Mouse (Mus musculus) midbrain, postnatal 0 days (tissue): ENCODE data around the gene Rcor1. TPM values are rescaled to one million over a fixed set of nuclear protein-coding genes. Genes with fewer than 3 reads are reported as not detected.

Source experiments
- ATAC-seq: fragments of 200-750 bp; cut with Nextera tagmentation; 2 replicates; pipeline ENCODE4 v1.8.0; 2017; ENCODE audit warnings: moderate number of reproducible peaks, mild to moderate bottlenecking, moderate TSS enrichment, moderate library complexity; ENCODE audit not compliant: low FRiP score
- DNase-seq: peaks from one replicate; pipeline ENCODE4 v3.0.0-alpha.2; 2015; ENCODE audit warnings: low spot score
- H3K27ac ChIP-seq: fragments of 300-500 bp; sonication (generic); 2 replicates; pipeline ENCODE4 v1.5.1; 2014; ENCODE audit warnings: low read depth, mild to moderate bottlenecking, low read length, mixed read lengths
- H3K27me3 ChIP-seq: fragments of 300-500 bp; sonication (generic); 2 replicates; pipeline ENCODE4 v1.6.1; 2014; ENCODE audit warnings: low read length, control low read depth, mixed read lengths; ENCODE audit not compliant: insufficient read depth
- H3K36me3 ChIP-seq: fragments of 300-500 bp; sonication (generic); 2 replicates; pipeline ENCODE4 v1.6.1; 2014; ENCODE audit warnings: low read length, control low read depth, mixed read lengths; ENCODE audit not compliant: insufficient read depth
- H3K4me1 ChIP-seq: fragments of 300-500 bp; sonication (generic); 2 replicates; pipeline ENCODE4 v1.6.1; 2014; ENCODE audit warnings: mild to moderate bottlenecking, control low read depth, antibody characterized with exemption, low read length, mixed read lengths; ENCODE audit not compliant: insufficient read depth
- H3K4me2 ChIP-seq: fragments of 300-500 bp; sonication (generic); 2 replicates; pipeline ENCODE4 v1.6.1; 2014; ENCODE audit warnings: low read depth, mild to moderate bottlenecking, low read length, mixed read lengths; ENCODE audit not compliant: poor library complexity, severe bottlenecking
- H3K4me3 ChIP-seq: fragments of 300-500 bp; sonication (generic); 2 replicates; pipeline ENCODE4 v1.5.1; 2014; ENCODE audit warnings: low read depth, mild to moderate bottlenecking, low read length, moderate library complexity
- H3K9ac ChIP-seq: fragments of 300-500 bp; sonication (generic); replicated peaks from 2 replicates; pipeline ENCODE4 v1.6.1; 2014; ENCODE audit warnings: mild to moderate bottlenecking, low read length, moderate library complexity, mixed read lengths; ENCODE audit not compliant: poor library complexity, severe bottlenecking
- H3K9me3 ChIP-seq: fragments of 300-500 bp; sonication (generic); 2 replicates; pipeline ENCODE4 v1.6.1; 2016; ENCODE audit warnings: low read length, control low read depth
- CTCF ChIP-seq: IDR thresholded peaks from 2 replicates; pipeline ENCODE4 v1.5.1; 2016; ENCODE audit warnings: antibody characterized with exemption, mild to moderate bottlenecking
- WGBS: fragments of 180-500 bp; shearing (Covaris S2); extraction: QIAGEN DNeasy Blood & Tissue Kit; methylation state at CpG from one replicate; pipeline ENCODE4 v1.1.7; 2014; 5-methylcytosine and 5-hydroxymethylcytosine counted together
- polyA plus RNA-seq: library from polyadenylated mRNA; unstranded; fragments of >200 nt; fragmentation: Nextera tagmentation; extraction: Ambion mirVana; gene quantifications from 2 replicates; pipeline ENCODE4 v1.2.1, GENCODE M21; 2015
- total RNA-seq: library from RNA; depleted of rRNA; stranded (reverse); fragments of >200 nt; gene quantifications from 2 replicates; pipeline ENCODE4 v1.2.3, GENCODE M21; 2014

Gene Rcor1
- total and polyA plus RNA-seq, 2 experiments from 2014 or later: 2.7 to 14.9 TPM

DNA sequence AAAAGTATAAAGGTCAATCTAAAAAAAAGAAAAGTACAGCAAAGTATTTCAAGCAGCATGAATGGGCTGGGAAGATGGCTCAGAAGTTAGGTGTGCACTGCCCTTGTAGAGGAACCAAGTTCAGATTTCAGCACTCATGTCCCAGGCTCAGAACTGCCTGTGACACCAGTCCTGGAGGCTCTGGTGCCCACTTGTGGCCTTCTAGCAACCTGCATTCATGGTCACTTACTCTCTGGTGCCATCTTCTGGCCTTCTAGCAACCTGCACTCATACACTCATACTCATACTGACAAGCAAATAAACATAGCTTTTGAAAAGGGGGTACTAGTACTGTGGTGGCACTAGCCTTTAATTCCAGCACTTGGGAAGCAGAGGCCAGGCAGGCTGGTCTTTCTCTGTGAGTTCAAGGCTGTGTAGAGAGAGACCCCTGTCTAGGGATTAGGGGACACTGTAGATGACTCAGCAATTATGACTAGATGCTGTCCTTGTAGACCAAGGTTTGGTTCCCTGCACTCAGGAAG, 83.2 kb downstream of the Rcor1 start:
- no peaks in the 10 kb centered on the region for H3K9me3 ChIP-seq
- H3K4me3 ChIP-seq: no peak overlapping the region
- peaks cover 10% of the 10 kb centered on the region; the same call in 1 of the 2 replicates for H3K4me1 ChIP-seq
- H3K4me2 ChIP-seq: no peak overlapping the region
- TF ChIP-seq CTCF: peak; percentile 57
- no peak overlapping the region for H3K27ac ChIP-seq
- DNase-seq (no peak), ATAC-seq (no peak)
- H3K36me3 ChIP-seq: peaks cover 3% of the 10 kb centered on the region; the same call in 1 of the 2 replicates
- H3K9ac ChIP-seq: no peak overlapping the region
- H3K27me3 ChIP-seq: no peaks in the 10 kb centered on the region

- no peak overlapping the region for H3K4me2 ChIP-seq
- no peak for ATAC-seq
- H3K27ac ChIP-seq: 0 out of 2 replicates have a peak overlapping the region, but pooled peaks have one; percentile 18
- no peak overlapping the region for H3K4me3 ChIP-seq
- no peaks in the 10 kb centered on the region; the same call in 1 of the 2 replicates for H3K36me3 ChIP-seq
- 51% methylated on average over 14 of the region's 14 CpGs for WGBS
- peaks cover 10% of the 10 kb centered on the region; the same call in 1 of the 2 replicates for H3K4me1 ChIP-seq
- no peak for TF ChIP-seq CTCF
- no peaks in the 10 kb centered on the region for H3K27me3 ChIP-seq
- no peaks in the 10 kb centered on the region for H3K9me3 ChIP-seq
- peak; percentile 62 for DNase-seq
- H3K9ac ChIP-seq: no peak overlapping the region
Measured at GRCm38 (mm10) chr12:111124601-111125260, 85.6 kb downstream of the Rcor1 start.

DNA sequence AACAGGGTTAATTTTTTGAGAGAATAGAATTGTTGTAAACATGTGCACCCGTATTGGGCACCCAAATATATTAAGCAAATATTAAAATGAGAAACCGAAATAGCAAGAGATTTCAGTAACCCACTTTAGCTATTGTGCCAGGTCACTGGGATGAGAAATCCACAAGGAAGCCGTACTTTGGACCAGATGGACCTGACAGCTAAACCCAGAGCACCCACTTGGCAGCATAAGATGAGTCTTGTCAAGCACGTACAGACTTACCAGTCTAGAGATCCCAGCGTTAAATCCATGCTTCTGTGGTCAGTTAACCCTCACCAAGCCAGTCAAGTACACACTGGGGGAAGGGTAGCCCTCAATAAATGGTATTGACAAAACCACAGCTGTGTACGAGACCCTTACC, 86.5 kb downstream of the Rcor1 start:
- H3K27me3 ChIP-seq: no peaks in the 10 kb centered on the region
- TF ChIP-seq CTCF: no peak
- no peak overlapping the region for H3K4me2 ChIP-seq
- H3K36me3 ChIP-seq: no peaks in the 10 kb centered on the region
- H3K9ac ChIP-seq: no peak overlapping the region
- WGBS: 70% methylated on average over 6 of the region's 6 CpGs
- no peak overlapping the region for H3K4me3 ChIP-seq
- no peak for DNase-seq
- ATAC-seq: no peak
- peaks cover 10% of the 10 kb centered on the region; the same call in 1 of the 2 replicates for H3K4me1 ChIP-seq
- H3K27ac ChIP-seq: no peak overlapping the region
- H3K9me3 ChIP-seq: no peaks in the 10 kb centered on the region

DNA sequence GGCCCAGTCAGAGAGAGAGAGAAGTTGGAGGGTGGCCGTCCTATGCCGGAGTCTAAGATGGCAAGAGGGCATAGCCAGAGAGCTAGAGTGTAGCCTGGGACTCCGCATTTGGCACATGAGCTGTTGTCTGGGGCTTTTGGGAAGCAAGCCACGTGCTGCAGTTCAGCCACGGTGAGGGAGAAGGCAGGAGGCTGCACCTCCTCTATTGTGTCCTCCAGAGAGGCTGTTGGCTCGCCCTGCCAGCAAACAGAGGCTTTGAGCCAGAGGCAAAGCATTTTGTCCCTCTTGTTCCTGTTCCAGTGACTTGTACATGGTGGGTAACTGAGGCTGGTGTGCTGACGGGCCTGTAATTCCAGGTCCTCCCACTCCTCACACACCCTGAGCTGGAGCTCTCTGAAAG, 95.0 kb downstream of the Rcor1 start:
- H3K4me1 ChIP-seq: peaks cover 3% of the 10 kb centered on the region; the same call in 1 of the 2 replicates
- H3K4me2 ChIP-seq: no peak overlapping the region
- WGBS: 78% methylated on average over 7 of the region's 7 CpGs
- no peak for ATAC-seq
- H3K27ac ChIP-seq: peak overlapping the region; percentile 47; the same call in 1 of the 2 replicates
- no peak overlapping the region for H3K4me3 ChIP-seq
- H3K36me3 ChIP-seq: no peaks in the 10 kb centered on the region
- peak; percentile 42 for DNase-seq
- no peak overlapping the region for H3K9ac ChIP-seq
- H3K9me3 ChIP-seq: no peaks in the 10 kb centered on the region
- TF ChIP-seq CTCF: no peak
- no peaks in the 10 kb centered on the region for H3K27me3 ChIP-seq

DNA sequence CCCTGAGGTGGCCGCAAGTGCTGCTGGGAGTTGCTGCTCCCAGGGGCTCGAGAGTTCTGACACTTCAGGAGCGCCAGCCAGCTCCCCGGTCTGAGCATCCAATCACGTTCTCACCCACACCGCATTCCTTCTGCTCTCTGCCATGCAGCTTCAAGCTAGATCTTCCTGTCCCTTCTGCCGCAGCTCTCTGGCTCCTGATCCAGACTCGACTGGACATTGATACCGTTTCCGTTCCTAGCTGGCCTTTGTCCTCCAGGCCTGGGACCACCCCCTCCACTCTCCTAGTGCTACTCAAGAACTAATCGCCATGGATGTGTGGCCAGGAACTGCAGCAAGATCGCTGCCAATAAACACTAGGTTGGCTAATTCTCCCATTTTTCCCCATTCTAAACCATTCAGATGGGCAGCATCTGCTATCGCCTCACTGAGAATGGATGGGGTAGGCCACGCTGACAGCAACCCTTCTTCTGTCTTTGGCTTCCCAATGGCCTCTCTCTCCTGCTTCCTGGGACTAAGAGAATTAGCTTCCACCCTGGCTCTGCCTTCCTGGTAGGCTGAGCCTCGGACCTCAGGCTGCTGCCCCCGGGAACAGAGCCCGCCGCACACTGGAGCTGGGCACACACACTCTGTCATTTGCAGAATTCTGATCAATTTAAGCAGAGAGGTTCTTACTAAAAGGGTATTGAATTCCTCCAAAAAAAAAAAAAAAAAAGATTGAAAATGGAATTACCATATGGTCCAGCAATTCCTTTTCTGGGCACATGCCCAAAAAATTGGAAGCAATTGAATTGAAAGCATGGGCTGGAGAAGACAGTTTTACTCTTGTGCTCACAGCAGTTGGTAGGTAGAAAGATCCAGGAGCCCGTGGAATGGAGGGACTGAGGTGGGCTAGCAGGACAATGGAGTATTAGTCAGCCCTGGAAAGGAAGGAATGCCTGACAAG, 95.9 kb downstream of the Rcor1 start:
- no peaks in the 10 kb centered on the region for H3K36me3 ChIP-seq
- H3K4me1 ChIP-seq: peaks cover 3% of the 10 kb centered on the region; the same call in 1 of the 2 replicates
- WGBS: 62% methylated on average over 19 of the region's 19 CpGs
- no peak for TF ChIP-seq CTCF
- H3K4me3 ChIP-seq: no peak overlapping the region
- no peak overlapping the region for H3K4me2 ChIP-seq
- H3K27me3 ChIP-seq: no peaks in the 10 kb centered on the region
- no peak for ATAC-seq
- H3K9ac ChIP-seq: no peak overlapping the region
- peak; percentile 51 for DNase-seq
- H3K27ac ChIP-seq: peak overlapping the region; percentile 47
- no peaks in the 10 kb centered on the region for H3K9me3 ChIP-seq
